Mouse (Mus musculus) MEL (cell line): ENCODE measurements around the gene Agmat. TPM values are rescaled to one million over a fixed set of nuclear protein-coding genes. Genes with fewer than 3 reads are reported as not detected.

ENCODE experiments used
- DNase-seq: peaks from one replicate; pipeline ENCODE4 v3.0.0; 2011; ENCODE audit warnings: low read depth, low spot score
- H3K27ac ChIP-seq: 2 replicates; pipeline ENCODE4 v1.5.1; 2012; ENCODE audit warnings: low read depth, mild to moderate bottlenecking, control low read depth, low read length, moderate library complexity; ENCODE audit not compliant: control insufficient read depth
- H3K27me3 ChIP-seq, 2 experiments: fragments of 150-350 bp in 1 of 2; sonication (generic) in 1 of 2; 2 replicates each; pipeline ENCODE4 v1.6.1; 2012; ENCODE audit warnings: low read length in 2 of 2, mild to moderate bottlenecking in 2 of 2, improper control_type of control experiment in 1 of 2, moderate library complexity in 1 of 2; ENCODE audit not compliant: insufficient read depth in 2 of 2, control insufficient read depth in 1 of 2
- H3K36me3 ChIP-seq, 2 experiments: 2 replicates each; pipeline ENCODE4 v1.6.1; 2012 to 2014; ENCODE audit warnings: low read length in 2 of 2, improper control_type of control experiment in 1 of 2, inconsistent platforms in 1 of 2, mild to moderate bottlenecking in 1 of 2; ENCODE audit not compliant: insufficient read depth in 2 of 2, control insufficient read depth in 1 of 2
- H3K4me1 ChIP-seq, 2 experiments: fragments of 150-350 bp in 1 of 2; sonication (generic) in 1 of 2; 2 replicates each; pipeline ENCODE4 v1.6.1; 2012; ENCODE audit warnings: low read length in 2 of 2, improper control_type of control experiment in 1 of 2, mild to moderate bottlenecking in 1 of 2; ENCODE audit not compliant: insufficient read depth in 2 of 2, control insufficient read depth in 1 of 2
- H3K4me3 ChIP-seq, 2 experiments: fragments of 150-350 bp in 1 of 2; sonication (generic) in 1 of 2; 2 replicates each; pipeline ENCODE4 v1.5.1; 2012; ENCODE audit warnings: low read depth in 2 of 2, low read length in 2 of 2, mild to moderate bottlenecking in 2 of 2, moderate library complexity in 2 of 2, control low read depth in 1 of 2, improper control_type of control experiment in 1 of 2; ENCODE audit not compliant: control insufficient read depth in 1 of 2, insufficient read depth in 1 of 2
- H3K79me2 ChIP-seq: 2 replicates; pipeline ENCODE4 v1.6.1; 2012; ENCODE audit warnings: mild to moderate bottlenecking, low read length, moderate library complexity; ENCODE audit not compliant: control insufficient read depth, poor library complexity, insufficient read depth
- H3K9ac ChIP-seq: 2 replicates; pipeline ENCODE4 v1.6.1; 2012; ENCODE audit warnings: low read depth, mild to moderate bottlenecking, control low read depth, low read length, moderate library complexity; ENCODE audit not compliant: control insufficient read depth, poor library complexity, severe bottlenecking
- H3K9me3 ChIP-seq: fragments of 150-350 bp; sonication (generic); replicated peaks from 2 replicates; pipeline ENCODE4 v1.6.1; 2012; ENCODE audit warnings: mild to moderate bottlenecking, low read length, improper control_type of control experiment, moderate library complexity; ENCODE audit not compliant: insufficient read depth
- CHD1 ChIP-seq: IDR thresholded peaks from 2 replicates; pipeline ENCODE4 v1.6.1; 2012; ENCODE audit warnings: low read depth, mild to moderate bottlenecking, inconsistent platforms, low read length, improper control_type of control experiment
- CHD2 ChIP-seq: IDR thresholded peaks from 2 replicates; pipeline ENCODE4 v1.6.1; 2011; ENCODE audit warnings: low read length, improper control_type of control experiment
- EP300 ChIP-seq, 2 experiments: IDR thresholded peaks; 2 replicates each; pipeline ENCODE4 v1.6.1; 2011; ENCODE audit warnings: improper control_type of control experiment in 2 of 2, low read length in 2 of 2, low read depth in 1 of 2, mild to moderate bottlenecking in 1 of 2
- ETS1 ChIP-seq: IDR thresholded peaks from 2 replicates; pipeline ENCODE4 v1.6.1; 2012; ENCODE audit warnings: low read depth, mild to moderate bottlenecking, inconsistent platforms, low read length, improper control_type of control experiment, moderate library complexity
- HCFC1 ChIP-seq: IDR thresholded peaks from 2 replicates; pipeline ENCODE4 v1.6.1; 2012; ENCODE audit warnings: low read depth, mild to moderate bottlenecking, inconsistent platforms, low read length, improper control_type of control experiment, moderate library complexity
- JUND ChIP-seq: IDR thresholded peaks from 2 replicates; pipeline ENCODE4 v1.6.1; 2011; ENCODE audit warnings: low read depth, mild to moderate bottlenecking, improper control_type of control experiment, low read length
- KAT2A ChIP-seq: conservative IDR thresholded peaks from 2 replicates; pipeline ENCODE4 v1.6.1; 2012; ENCODE audit warnings: low read depth, low read length, improper control_type of control experiment, inconsistent platforms
- MAFK ChIP-seq: IDR thresholded peaks from 2 replicates; pipeline ENCODE4 v1.6.1; 2011; ENCODE audit warnings: low read depth, mild to moderate bottlenecking, low read length, improper control_type of control experiment, borderline replicate concordance
- MEF2A ChIP-seq: IDR thresholded peaks from 2 replicates; pipeline ENCODE4 v1.6.1; 2014; ENCODE audit warnings: low read depth, mild to moderate bottlenecking, inconsistent platforms, low read length, improper control_type of control experiment; ENCODE audit not compliant: poor library complexity, insufficient replicate concordance, severe bottlenecking; ENCODE audit errors: extremely low read depth
- MXI1 ChIP-seq: IDR thresholded peaks from 2 replicates; pipeline ENCODE4 v1.6.1; 2011; ENCODE audit warnings: mild to moderate bottlenecking, low read depth, low read length, improper control_type of control experiment
- MYC ChIP-seq: IDR thresholded peaks from 2 replicates; pipeline ENCODE4 v1.6.1; 2011; ENCODE audit warnings: low read depth, mild to moderate bottlenecking, low read length, improper control_type of control experiment, moderate library complexity
- NRF1 ChIP-seq: IDR thresholded peaks from 2 replicates; pipeline ENCODE4 v1.6.1; 2014; ENCODE audit warnings: low read depth, mild to moderate bottlenecking, inconsistent platforms, low read length, improper control_type of control experiment, moderate library complexity; ENCODE audit not compliant: poor library complexity, insufficient read depth, severe bottlenecking
- POLR2A ChIP-seq, 2 experiments: IDR thresholded peaks; 2 replicates each; pipeline ENCODE4 v1.6.1; 2011 to 2012; ENCODE audit warnings: low read length in 2 of 2, mild to moderate bottlenecking in 2 of 2, control low read depth in 1 of 2, improper control_type of control experiment in 1 of 2, low read depth in 1 of 2, moderate library complexity in 1 of 2; ENCODE audit not compliant: control insufficient read depth in 1 of 2, insufficient read depth in 1 of 2, poor library complexity in 1 of 2
- POLR2AphosphoS2 ChIP-seq: IDR thresholded peaks from 2 replicates; pipeline ENCODE4 v1.6.1; 2011; ENCODE audit warnings: low read length, improper control_type of control experiment
- POLR2AphosphoS5 ChIP-seq: IDR thresholded peaks from 2 replicates; pipeline ENCODE4 v1.6.1; 2012; ENCODE audit warnings: low read depth, borderline replicate concordance, mild to moderate bottlenecking, inconsistent platforms, low read length, moderate library complexity, mixed read lengths
- TCF12 ChIP-seq: IDR thresholded peaks from 2 replicates; pipeline ENCODE4 v1.6.1; 2014; ENCODE audit warnings: low read depth, mild to moderate bottlenecking, inconsistent platforms, low read length, improper control_type of control experiment, moderate library complexity
- ZKSCAN1 ChIP-seq: IDR thresholded peaks from 2 replicates; pipeline ENCODE4 v1.6.1; 2012; ENCODE audit warnings: low read depth, mild to moderate bottlenecking, inconsistent platforms, low read length, improper control_type of control experiment, moderate library complexity
- polyA plus RNA-seq, 2 experiments: library from polyadenylated mRNA; stranded (reverse) in 1 of 2; unstranded in 1 of 2; fragments of >175 nt in 1 of 2; fragments of >200 nt in 1 of 2; gene quantifications; 2 replicates each; pipeline versions ENCODE4 v1.2.1 to v1.2.4; 2012; ENCODE audit warnings: low replicate concordance in 2 of 2, low read depth in 1 of 2; ENCODE audit not compliant: insufficient read length in 2 of 2, insufficient read depth in 1 of 2, missing spikeins in 1 of 2
- total RNA-seq: library from RNA; depleted of rRNA; stranded (reverse); fragments of 300-350 nt; gene quantifications from 2 replicates; pipeline ENCODE4 v1.2.3, GENCODE M21; 2012

Gene Agmat
- total and polyA plus RNA-seq, 3 experiments = 0.07 to 0.12 TPM; not detected in 1

- DNase-seq = no peak
- Histone ChIP-seq H3K36me3 (peaks cover 0 to 6% of the 10 kb centered on the region in 2 experiments; a peak in 1 of 4 replicates), H3K27ac (no peak overlapping the region), H3K9ac (no peak overlapping the region), H3K4me1 (peaks cover 0 to 8% of the 10 kb centered on the region in 2 experiments; a peak in 2 of 4 replicates), H3K9me3 (no peaks in the 10 kb centered on the region), H3K27me3 (no peaks in the 10 kb centered on the region), H3K79me2 (no peaks in the 10 kb centered on the region; the same call in 1 of the 2 replicates), H3K4me3 (no peak overlapping the region)
- TF ChIP-seq MAFK (no peak), KAT2A (no peak), MYC (no peak), EP300 (IDR thresholded peaks at IDR 0.05; ENCODE audit: low read depth in 1 of 2, low read length in 2 of 2) (no peak), TCF12 (no peak)
These were observed 49.9 kb downstream of the Agmat start for GRCm38 (mm10) chr4:141796356-141796755.

- H3K79me2 ChIP-seq = no peaks in the 10 kb centered on the region; the same call in 1 of the 2 replicates
- no peak overlapping the region for H3K9ac ChIP-seq
- no peak for TF ChIP-seq EP300 (IDR thresholded peaks at IDR 0.05; ENCODE audit: low read depth in 1 of 2, low read length in 2 of 2)
- no peak for TF ChIP-seq MXI1
- no peak for TF ChIP-seq MYC
- TF ChIP-seq NRF1 = no peak
- TF ChIP-seq ZKSCAN1 = no peak
- TF ChIP-seq MEF2A = no peak
- TF ChIP-seq CHD1 = no peak
- TF ChIP-seq POLR2AphosphoS2 = no peak
- TF ChIP-seq POLR2A (IDR thresholded peaks at IDR 0.05; ENCODE audit: control insufficient read depth in 1 of 2, insufficient read depth in 1 of 2, low read depth in 1 of 2, low read length in 2 of 2, poor library complexity in 1 of 2) = no peak
- no peak for TF ChIP-seq ETS1
- TF ChIP-seq HCFC1 = no peak
- TF ChIP-seq CHD2 = no peak
- TF ChIP-seq JUND = no peak
- TF ChIP-seq TCF12 = no peak
- TF ChIP-seq POLR2AphosphoS5 = no peak
- no peak overlapping the region for H3K4me3 ChIP-seq
- H3K4me1 ChIP-seq = peaks cover 0 to 5% of the 10 kb centered on the region in 2 experiments; a peak in 2 of 4 replicates
- H3K36me3 ChIP-seq = peaks cover 0 to 4% of the 10 kb centered on the region in 2 experiments; a peak in 1 of 4 replicates
- H3K27me3 ChIP-seq = no peaks in the 10 kb centered on the region
- no peak for DNase-seq
- no peak overlapping the region for H3K27ac ChIP-seq
- H3K9me3 ChIP-seq = no peaks in the 10 kb centered on the region
These were observed 50.5 kb downstream of the Agmat start for GRCm38 (mm10) chr4:141796954-141797353.
